Mouse (Mus musculus) lung, postnatal 10 days (tissue): Measurements from ENCODE around the gene 1810055G02Rik.

Source experiments
- DNase-seq: peaks from one replicate; pipeline ENCODE4 v3.0.0; 2021

Gene 1810055G02Rik

GRCm38 (mm10) chr19:3743851-3744512 lies 35.9 kb downstream of the 1810055G02Rik start:
- DNase-seq: peak; percentile 76

- no peak for DNase-seq
Measured at GRCm38 (mm10) chr19:3752621-3753239, 44.6 kb downstream of the 1810055G02Rik start.

GRCm38 (mm10) chr19:3753240-3753633 lies 45.1 kb downstream of the 1810055G02Rik start:
- DNase-seq: no peak

GRCm38 (mm10) chr19:3753738-3754137 lies 45.6 kb downstream of the 1810055G02Rik start:
- DNase-seq: no peak

- DNase-seq: no peak
Measured at GRCm38 (mm10) chr19:3757861-3758260, 49.8 kb downstream of the 1810055G02Rik start.

- DNase-seq: no peak
Measured at GRCm38 (mm10) chr19:3765221-3765820, 57.2 kb downstream of the 1810055G02Rik start.

- no peak for DNase-seq
Measured at GRCm38 (mm10) chr19:3766378-3766777, 58.3 kb downstream of the 1810055G02Rik start.

GRCm38 (mm10) chr19:3767276-3767780 lies 59.2 kb downstream of the 1810055G02Rik start, which contains the start of gene Kmt5b:
Gene Kmt5b, plus strand, starts transcription at chr19:3767421.
- peak; percentile 75 for DNase-seq
